Mouse (Mus musculus) adrenal gland, postnatal 25 days (tissue): ENCODE results near the gene C8g. TPM values are rescaled to one million over a fixed set of nuclear protein-coding genes. Genes with fewer than 3 reads are reported as not detected.
A peak's percentile ranks its signal among the peaks of the same experiment; 100 is the strongest.

ENCODE experiments used
- DNase-seq: peaks from one replicate; pipeline ENCODE4 v3.0.0; 2021; ENCODE audit warnings: mixed read lengths
- total RNA-seq: library from RNA; stranded (reverse); gene quantifications from 2 replicates; pipeline ENCODE4 v1.2.3, GENCODE M21; 2021

C8g gene
- total RNA-seq, 1 experiment from 2014 or later: 1.7 TPM

- DNase-seq: no peak
Measured at GRCm38 (mm10) chr2:25467606-25468303, 33.8 kb downstream of the C8g start.

- DNase-seq: no peak
Measured at GRCm38 (mm10) chr2:25465816-25466635, 35.5 kb downstream of the C8g start.

DNA sequence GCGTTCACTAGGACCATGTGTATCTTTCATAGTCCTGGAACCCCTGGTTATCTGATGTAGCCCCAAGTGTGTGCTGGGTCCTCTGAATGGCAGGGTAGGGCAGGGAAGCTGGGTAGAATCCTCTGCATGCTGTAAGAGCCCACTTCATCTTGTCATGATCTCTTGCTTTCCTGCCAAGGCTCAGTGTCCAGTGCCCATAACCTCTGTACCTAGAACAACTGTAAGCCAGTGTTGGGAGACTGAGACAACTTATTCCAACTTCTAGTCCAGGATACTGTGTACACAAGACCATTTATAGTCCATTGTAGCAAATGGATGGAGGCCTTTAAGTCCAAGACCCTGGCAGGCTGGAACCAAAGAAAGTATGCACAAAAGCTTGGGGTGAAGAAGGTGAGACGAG lies 36.3 kb downstream of the C8g start:
- DNase-seq: no peak

DNA sequence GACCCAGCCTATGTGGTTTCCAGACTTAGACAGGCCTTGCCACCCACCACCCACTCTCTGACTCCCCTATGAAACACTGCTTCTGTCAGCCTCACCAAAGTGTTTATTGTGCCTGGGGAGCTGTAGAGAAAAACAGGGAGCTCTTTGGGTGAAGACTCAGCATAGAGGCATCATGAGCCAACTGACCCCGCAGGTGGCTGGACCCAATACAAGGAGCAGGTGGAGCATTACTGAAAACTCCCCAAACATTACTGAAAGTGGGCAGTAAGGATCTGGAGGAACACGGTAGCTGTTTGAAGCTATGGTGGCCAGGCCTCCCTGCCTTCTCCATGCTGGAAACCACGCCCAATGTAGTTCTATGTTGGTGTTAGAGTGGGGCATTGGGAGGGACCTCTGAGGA lies 37.9 kb downstream of the C8g start:
- no peak for DNase-seq

GRCm38 (mm10) chr2:25461407-25461806 lies 40.1 kb downstream of the C8g start:
- DNase-seq: no peak

- peak; percentile 91 for DNase-seq
Measured at GRCm38 (mm10) chr2:25460551-25461309, 40.8 kb downstream of the C8g start, which contains the start of gene Paxx. Paxx (minus strand) TSS chr2:25461094.

GRCm38 (mm10) chr2:25460135-25460534 lies 41.4 kb downstream of the C8g start:
- DNase-seq: no peak

GRCm38 (mm10) chr2:25458911-25459310 lies 42.6 kb downstream of the C8g start:
- DNase-seq: no peak

- no peak for DNase-seq
Measured at GRCm38 (mm10) chr2:25457022-25457896, 44.3 kb downstream of the C8g start.

GRCm38 (mm10) chr2:25456205-25456953 lies 45.1 kb downstream of the C8g start, which contains the start of gene Clic3:
Clic3 (plus strand) TSS chr2:25456838.
- DNase-seq: no peak

DNA sequence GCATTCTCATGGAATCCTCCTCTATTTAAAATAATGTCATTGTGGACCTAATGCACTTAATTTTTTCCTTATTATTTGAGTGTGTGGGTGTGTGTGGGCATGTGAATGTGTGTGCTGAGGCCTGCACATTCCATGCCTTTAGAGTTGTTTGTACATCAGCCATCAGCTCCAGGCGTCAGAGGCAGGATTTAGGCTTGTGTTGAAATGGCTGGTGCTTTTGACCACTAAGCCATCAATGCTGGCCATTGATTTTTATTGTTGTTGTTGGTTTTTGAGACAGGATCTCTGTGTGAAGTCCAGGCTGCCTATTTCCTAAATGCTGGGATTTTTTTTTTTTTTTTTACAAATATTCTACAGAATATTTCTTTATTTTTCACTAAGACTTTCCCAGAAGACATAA lies 48.6 kb downstream of the C8g start:
- no peak for DNase-seq

GRCm38 (mm10) chr2:25450853-25451647 lies 50.5 kb downstream of the C8g start:
- no peak for DNase-seq

Other genes starting within 250 kb of the C8g start
- gene Tmem203, start 246.3 kb downstream of the C8g start, total RNA-seq: 32.3 and 48.8 TPM in 2 replicates
- 10.0 and 10.7 TPM in 2 replicates for gene Tprn, start 239.1 kb downstream of the C8g start, total RNA-seq
- 35.1 and 47.7 TPM in 2 replicates for gene Ssna1, start 229.3 kb downstream of the C8g start, total RNA-seq
- gene Anapc2, start 229.2 kb downstream of the C8g start, total RNA-seq: 70.9 and 95.1 TPM in 2 replicates
- gene Tmem210, start 213.6 kb downstream of the C8g start, total RNA-seq: not detected in 2 replicates
- not detected in 2 replicates for gene Lrrc26, start 211.8 kb downstream of the C8g start, total RNA-seq
- gene Grin1, start 182.5 kb downstream of the C8g start, total RNA-seq: 9.0 and 12.6 TPM in 2 replicates
- gene Man1b1, start 169.4 kb downstream of the C8g start, total RNA-seq: 53.6 and 57.9 TPM in 2 replicates
- gene Dpp7, start 145.4 kb downstream of the C8g start, total RNA-seq: 24.6 and 31.8 TPM in 2 replicates
- gene Uap1l1, start 136.0 kb downstream of the C8g start, total RNA-seq: 10.7 and 18.8 TPM in 2 replicates
- 1.6 and 2.1 TPM in 2 replicates for gene Sapcd2, start 129.4 kb downstream of the C8g start, total RNA-seq
- 2.4 and 3.7 TPM in 2 replicates for gene Entpd2, start 105.8 kb downstream of the C8g start, total RNA-seq
- 120 and 134 TPM in 2 replicates for gene Npdc1, start 102.4 kb downstream of the C8g start, total RNA-seq
- gene Fut7, start 78.5 kb downstream of the C8g start, total RNA-seq: not detected in 2 replicates
- gene Abca2, start 73.0 kb downstream of the C8g start, total RNA-seq: 24.9 and 40.5 TPM in 2 replicates
- not detected in 2 replicates for gene Clic3, start 44.9 kb downstream of the C8g start, total RNA-seq
- gene Paxx, start 40.6 kb downstream of the C8g start, total RNA-seq: 32.6 and 41.0 TPM in 2 replicates
- gene Ptgds, start 31.7 kb downstream of the C8g start, total RNA-seq: 3.6 and 3.8 TPM in 2 replicates
- not detected in 2 replicates for gene Lcn12, start 7.8 kb downstream of the C8g start, total RNA-seq
- gene Fbxw5, start 969 bp downstream of the C8g start, total RNA-seq: 99.9 and 103 TPM in 2 replicates
- 29.2 and 30.2 TPM in 2 replicates for gene Traf2, start 45.2 kb upstream of the C8g start, total RNA-seq
- gene Edf1, start 56.1 kb upstream of the C8g start, total RNA-seq: 270 and 317 TPM in 2 replicates
- gene Mamdc4, start 73.1 kb upstream of the C8g start, total RNA-seq: 4.6 and 17.3 TPM in 2 replicates
- gene Phpt1, start 73.5 kb upstream of the C8g start, total RNA-seq: 42.8 and 60.5 TPM in 2 replicates
- gene Ajm1, start 80.0 kb upstream of the C8g start, total RNA-seq: 1.6 and 2.6 TPM in 2 replicates
- gene Rabl6, start 106.8 kb upstream of the C8g start, total RNA-seq: 108 and 118 TPM in 2 replicates
- gene Ccdc183, start 116.0 kb upstream of the C8g start, total RNA-seq: not detected in 2 replicates
- 28.8 and 36.9 TPM in 2 replicates for gene Tmem141, start 120.3 kb upstream of the C8g start, total RNA-seq
- 2.6 and 2.7 TPM in 2 replicates for gene Fcna, start 126.3 kb upstream of the C8g start, total RNA-seq
- gene Lcn8, start 151.4 kb upstream of the C8g start, total RNA-seq: not detected in 2 replicates
- gene Lcn5, start 156.2 kb upstream of the C8g start, total RNA-seq: not detected in 2 replicates
- not detected in 2 replicates for gene Lcn6, start 175.1 kb upstream of the C8g start, total RNA-seq
- not detected in 2 replicates for gene Lcn10, start 181.0 kb upstream of the C8g start, total RNA-seq
- gene Obp2a, start 198.3 kb upstream of the C8g start, total RNA-seq: 0.61 TPM in 1 of 2 replicates, not detected in the other
- gene Bmyc, start 205.0 kb upstream of the C8g start, total RNA-seq: 45.0 and 47.9 TPM in 2 replicates
- not detected in 2 replicates for gene Obp2b, start 235.3 kb upstream of the C8g start, total RNA-seq